In the genomic region with DNA sequence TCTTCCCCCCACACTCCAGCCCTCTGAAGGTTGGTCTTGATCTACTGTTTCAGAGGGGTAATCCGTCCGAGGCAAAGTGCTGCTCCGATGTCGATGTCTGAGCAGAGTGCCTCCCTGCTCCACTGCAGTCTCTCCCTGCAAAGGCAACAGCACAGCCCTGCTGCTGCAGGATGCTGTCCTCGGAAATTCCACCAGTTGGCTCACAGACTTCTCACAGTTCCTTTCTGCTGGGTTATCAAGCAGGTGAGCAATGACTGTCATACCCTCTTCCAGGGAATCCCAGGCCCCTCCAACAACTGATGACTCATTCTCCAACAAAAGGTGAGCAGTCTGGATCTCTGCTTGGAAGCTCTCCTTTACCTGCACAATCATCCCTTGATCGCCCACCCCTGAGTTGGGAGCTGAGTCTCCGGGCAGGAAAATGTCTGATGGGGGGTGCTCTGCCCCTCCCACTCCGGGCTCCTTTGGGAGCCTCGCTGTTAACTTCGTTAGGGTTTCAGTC, we compare ENCODE assay signal across 8 mouse cellular contexts.
A peak's percentile ranks its signal among the peaks of the same experiment; 100 is the strongest.
DNase-seq lines count a peak whose midpoint lies in the region; ATAC-seq lines count a peak whose summit lies in the region.

No protein-coding gene starts in this region.

- H3K4me1 ChIP-seq in hindbrain, embryonic 10.5 days (replicated peaks), result peaks cover 32% of the 10 kb centered on the region
- peaks cover 63% of the 10 kb centered on the region for H3K4me1 ChIP-seq in midbrain, embryonic 13.5 days (replicated peaks)

- peak; percentile 4 to 14 for DNase-seq in kidney, postnatal 4 days
- no peak for DNase-seq in kidney, adult 9 months
- DNase-seq in cerebellum, postnatal 14 days, result peak; percentile 39 to 48
- no peak for DNase-seq in hindbrain, embryonic 10.5 days (ENCODE audit: low spot score)
- no peak for DNase-seq in thymus, postnatal 4 days
- no peak for DNase-seq in MN1 (ENCODE audit: low spot score)

- 43% methylated on average over 10 of the region's 10 CpGs for WGBS in hindbrain, embryonic 10.5 days
- 28% methylated on average over 10 of the region's 10 CpGs for WGBS in midbrain, embryonic 13.5 days

- peak overlapping the region; percentile 79 for H3K27ac ChIP-seq in hindbrain, embryonic 10.5 days
- H3K27ac ChIP-seq in midbrain, embryonic 13.5 days, result peak overlapping the region; percentile 87

- ATAC-seq in midbrain, embryonic 13.5 days, result peak; percentile 59
- ATAC-seq in activated CD4-positive, CD25-positive, alpha-beta regulatory T cell, adult 4 months, result no peak

- no peaks in the 10 kb centered on the region for H3K27me3 ChIP-seq in hindbrain, embryonic 10.5 days (ENCODE audit: insufficient read depth, poor library complexity, severe bottlenecking)
- H3K27me3 ChIP-seq in midbrain, embryonic 13.5 days, result no peaks in the 10 kb centered on the region

- H3K9me3 ChIP-seq in hindbrain, embryonic 10.5 days, result no peaks in the 10 kb centered on the region
- no peaks in the 10 kb centered on the region for H3K9me3 ChIP-seq in midbrain, embryonic 13.5 days

- 0 out of 2 replicates have a peak, but pooled peaks cover 7% of the 10 kb centered on the region for H3K36me3 ChIP-seq in hindbrain, embryonic 10.5 days
- no peaks in the 10 kb centered on the region for H3K36me3 ChIP-seq in midbrain, embryonic 13.5 days

- H3K9ac ChIP-seq in midbrain, embryonic 13.5 days (replicated peaks), result peak overlapping the region; percentile 63

- H3K4me3 ChIP-seq in hindbrain, embryonic 10.5 days, result peak overlapping the region; percentile 40
- H3K4me3 ChIP-seq in midbrain, embryonic 13.5 days (replicated peaks), result peak overlapping the region; percentile 29

- peak overlapping the region; percentile 48 for H3K4me2 ChIP-seq in midbrain, embryonic 13.5 days (replicated peaks)

Comparison
In these comparisons a context has a peak if more than half of its experiments do, and no peak if none do; other contexts are left out.
1. DNase-seq: peak in kidney, postnatal 4 days (2 of 2) and cerebellum, postnatal 14 days (2 of 2); none in kidney, adult 9 months (single experiment), hindbrain, embryonic 10.5 days (single experiment), thymus, postnatal 4 days (single experiment) and MN1 (single experiment).